Mouse (Mus musculus) lung, postnatal 4 days (tissue): ENCODE measurements around the gene Aebp1.

Source experiments
- DNase-seq, 2 experiments: peaks; one replicate each; pipeline ENCODE4 v3.0.0; 2021

The Aebp1 gene

DNA sequence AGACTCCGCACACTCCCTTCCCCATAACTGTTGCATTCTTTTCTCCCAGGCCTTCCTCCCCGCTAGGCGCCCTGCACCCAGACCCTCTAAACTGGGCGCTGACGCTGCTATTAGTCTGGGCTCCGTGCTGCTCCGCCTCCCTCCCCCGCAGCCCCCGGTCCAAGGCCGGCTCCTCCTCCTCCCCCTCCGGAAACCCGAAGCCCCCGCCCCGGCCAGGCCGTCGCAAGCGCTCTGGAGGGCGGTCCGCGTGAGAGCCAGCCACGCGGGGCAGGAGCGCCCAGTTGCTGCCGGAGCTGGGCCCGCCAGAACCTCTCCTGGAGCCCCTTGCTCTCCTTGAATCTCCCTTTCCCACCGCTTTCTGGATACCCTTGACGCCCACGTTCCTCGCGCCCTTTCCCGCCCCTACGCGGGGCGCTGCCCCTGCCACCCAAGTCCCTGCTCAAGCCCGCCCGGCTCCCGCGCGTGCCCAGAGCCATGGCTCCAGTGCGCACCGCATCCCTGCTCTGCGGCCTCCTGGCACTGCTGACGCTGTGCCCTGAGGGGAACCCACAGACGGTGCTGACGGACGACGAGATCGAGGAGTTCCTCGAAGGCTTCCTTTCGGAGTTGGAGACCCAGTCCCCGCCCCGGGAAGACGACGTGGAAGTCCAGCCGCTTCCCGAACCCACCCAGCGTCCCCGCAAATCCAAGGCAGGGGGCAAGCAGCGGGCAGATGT is at the start of gene Aebp1:
Aebp1 (plus strand) TSS at position 270 of the 716 bp plus-strand sequence.
- peak; percentile 75 to 82 for DNase-seq

DNA sequence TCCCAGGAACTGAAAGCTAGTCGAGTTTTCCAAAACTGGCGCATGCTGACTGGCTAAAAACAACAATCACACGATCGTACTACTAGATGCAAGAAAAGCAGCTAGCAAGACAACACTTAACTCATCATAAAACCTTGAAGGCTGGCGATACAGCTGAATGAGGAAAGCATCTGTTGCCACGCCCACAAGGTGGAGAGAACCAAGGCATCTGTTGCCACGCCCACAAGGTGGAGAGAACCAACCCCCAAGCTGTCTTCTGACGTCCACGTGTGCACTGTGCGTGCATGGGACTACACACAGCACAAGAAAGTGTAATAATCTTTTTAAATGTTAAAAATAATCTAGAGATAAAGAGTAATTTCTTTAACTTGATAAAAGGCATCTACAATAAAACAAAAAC is 48.4 kb upstream of the Aebp1 start:
- no peak for DNase-seq

DNA sequence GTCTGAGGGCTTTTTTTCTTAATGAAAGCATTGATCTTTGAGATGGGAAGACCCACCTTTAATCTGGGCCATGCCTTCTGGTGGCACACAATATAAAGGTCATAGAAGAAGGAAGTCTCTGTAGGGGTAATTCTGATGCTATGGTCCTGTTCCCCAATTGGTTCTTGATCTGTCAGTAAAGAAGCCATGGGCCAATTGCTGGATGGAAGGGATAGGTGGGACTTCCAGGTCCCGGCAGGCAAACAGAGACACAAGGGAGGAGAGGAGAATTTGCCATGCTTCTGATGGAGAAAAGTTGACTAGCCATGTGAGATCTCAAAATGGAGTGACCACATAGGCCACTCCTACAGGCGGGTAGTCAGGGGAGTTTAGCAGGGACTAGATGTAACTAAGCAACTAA is 42.5 kb upstream of the Aebp1 start:
- no peak for DNase-seq

DNA sequence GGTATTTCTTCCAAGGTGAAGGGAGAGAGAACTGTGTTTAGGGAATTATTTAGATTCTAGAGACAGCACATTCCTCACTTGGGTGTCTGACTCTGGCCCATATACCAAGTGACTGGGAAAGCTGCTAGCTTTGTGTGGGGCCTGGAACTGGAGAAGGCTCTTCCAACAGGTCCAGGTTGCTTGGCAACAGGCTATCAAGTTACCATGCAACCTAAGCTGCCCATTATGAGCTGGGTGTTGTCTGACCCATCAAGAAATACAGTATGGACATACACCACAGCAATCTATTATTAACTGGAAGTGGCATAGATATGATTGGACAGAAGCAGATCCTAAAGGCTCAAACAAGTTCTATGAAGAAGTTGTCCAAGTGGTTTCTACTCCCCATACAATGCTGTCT is 36.3 kb upstream of the Aebp1 start:
- no peak for DNase-seq

DNA sequence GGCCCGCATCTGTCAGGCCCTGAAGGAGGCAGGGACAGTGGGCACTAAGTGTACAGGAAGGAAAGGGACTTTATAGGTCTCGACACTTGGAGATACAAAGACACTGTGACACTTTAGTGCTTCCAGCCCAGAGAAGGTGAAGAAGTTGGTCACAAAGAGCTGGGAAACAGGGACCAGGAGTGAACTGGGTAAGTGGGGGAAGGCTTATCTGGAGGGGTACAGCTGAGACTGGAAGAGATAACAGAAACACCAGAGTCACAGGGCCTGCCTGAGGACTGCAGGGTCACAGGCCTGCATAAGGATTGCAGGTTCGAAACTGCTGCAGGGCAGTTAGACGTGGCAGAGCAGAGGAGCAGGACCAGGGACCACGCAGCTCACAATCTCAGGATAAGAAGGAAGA is 33.8 kb upstream of the Aebp1 start:
- DNase-seq: no peak

DNA sequence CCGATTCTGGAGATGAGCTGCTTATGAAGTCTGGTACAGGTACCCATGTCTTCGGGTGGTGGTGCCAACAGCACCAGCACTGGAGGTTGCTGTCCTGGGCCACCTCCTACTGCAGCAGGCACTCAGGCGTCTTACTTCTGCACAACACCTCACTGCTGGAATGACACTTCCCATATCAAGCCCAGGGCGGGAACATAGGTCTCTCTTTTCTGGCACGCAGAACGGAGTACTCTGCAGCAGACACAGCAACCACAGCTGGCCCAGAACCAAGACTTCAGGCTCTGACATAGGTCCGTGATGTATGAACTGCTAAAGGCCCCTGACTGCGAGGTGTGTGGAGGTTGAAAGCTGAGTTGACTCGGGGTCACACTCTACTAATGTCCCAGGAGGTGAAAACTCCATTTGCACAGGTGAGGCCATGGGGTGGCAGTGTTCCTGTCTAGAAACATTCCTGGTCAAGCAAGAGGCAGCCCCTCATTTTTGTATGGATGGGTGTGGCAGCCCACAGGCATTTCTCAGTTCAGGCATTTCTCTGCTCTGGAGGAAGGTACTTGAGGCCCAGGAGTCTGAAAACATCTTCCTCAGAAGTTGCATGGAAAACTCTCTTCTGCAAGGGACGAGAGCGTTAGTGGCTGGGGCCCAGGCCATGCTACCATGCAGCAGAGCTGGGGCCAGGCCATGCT is 33.1 kb upstream of the Aebp1 start:
- DNase-seq: no peak

DNA sequence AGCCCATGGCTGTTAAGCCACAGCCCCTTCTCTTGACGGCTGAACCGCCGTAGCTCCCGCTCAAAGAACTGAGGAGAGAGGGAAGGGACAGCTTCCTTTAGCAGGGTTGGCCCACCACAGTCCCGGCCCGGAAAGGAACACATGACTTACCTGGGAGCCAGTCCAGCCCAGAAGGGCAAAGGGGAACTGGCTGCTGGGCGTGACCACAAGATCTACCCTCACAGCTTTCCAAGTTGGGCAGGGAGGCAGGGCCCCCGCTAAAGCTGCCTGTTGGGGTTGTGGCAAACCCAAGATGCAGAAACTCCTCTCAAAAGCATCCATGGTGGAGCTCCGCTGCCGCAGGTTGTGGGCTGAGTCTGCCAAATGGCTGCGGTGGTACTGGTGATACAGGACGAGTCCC is 32.4 kb upstream of the Aebp1 start:
- no peak for DNase-seq

DNA sequence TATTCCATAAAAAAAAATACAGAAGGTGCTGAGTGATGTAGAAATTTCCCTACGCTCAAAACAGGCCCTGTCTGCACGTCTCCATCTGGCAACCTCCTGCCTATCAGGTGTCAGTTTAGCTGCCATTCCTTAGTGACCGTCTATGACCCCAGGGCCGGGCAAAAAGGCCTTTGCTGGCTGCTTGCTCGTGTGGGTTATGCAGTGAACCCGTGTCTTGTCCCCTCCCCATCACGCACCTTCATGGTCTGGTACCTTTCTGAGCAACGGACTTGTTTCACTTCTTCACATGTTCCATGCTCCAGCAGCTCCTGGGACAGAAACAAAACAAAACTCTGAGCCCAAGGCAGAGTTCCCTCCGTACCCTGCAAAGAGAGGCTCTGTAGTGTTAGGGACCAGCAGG is 27.2 kb upstream of the Aebp1 start:
- DNase-seq: no peak

DNA sequence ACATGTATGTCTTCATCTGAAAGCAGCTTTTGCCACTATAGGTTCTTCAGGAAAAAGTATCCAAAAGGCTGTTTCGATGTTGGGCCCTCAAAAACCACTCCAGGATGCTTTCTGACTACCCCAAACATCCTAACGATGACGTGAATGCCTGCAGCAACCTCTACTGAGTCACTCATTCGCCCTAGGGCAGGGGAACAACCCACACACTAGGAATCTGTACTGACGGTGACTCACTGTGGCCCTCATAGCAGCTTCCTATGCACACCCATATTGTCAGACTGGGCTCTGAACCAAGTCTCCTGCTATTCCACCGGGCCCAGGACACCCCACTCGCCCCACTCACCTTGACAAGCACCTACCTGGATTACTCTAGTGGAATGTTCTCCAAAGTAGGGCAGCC is 26.7 kb upstream of the Aebp1 start:
- DNase-seq: no peak

DNA sequence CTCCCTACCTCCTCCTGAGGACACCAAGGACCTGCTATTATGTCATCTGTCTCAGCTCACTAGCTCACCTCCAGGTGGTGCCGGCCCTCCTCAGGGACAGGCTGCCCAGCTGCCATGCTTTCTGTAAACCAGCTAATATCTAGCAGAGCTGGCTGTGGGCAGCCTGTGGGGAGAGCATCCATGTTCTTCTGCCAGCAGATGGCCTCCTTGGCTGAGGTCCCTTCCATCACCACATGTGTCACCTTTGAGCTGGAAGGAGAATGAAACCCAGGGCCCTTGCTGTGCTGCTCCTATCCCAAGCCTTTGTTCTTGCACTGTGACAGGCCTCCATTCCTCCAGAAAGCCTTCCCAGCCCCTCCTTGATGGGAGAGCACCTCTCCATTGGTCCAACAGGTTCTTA is 25.6 kb upstream of the Aebp1 start:
- peak in 1 of 2 experiments; percentile 44 for DNase-seq

DNA sequence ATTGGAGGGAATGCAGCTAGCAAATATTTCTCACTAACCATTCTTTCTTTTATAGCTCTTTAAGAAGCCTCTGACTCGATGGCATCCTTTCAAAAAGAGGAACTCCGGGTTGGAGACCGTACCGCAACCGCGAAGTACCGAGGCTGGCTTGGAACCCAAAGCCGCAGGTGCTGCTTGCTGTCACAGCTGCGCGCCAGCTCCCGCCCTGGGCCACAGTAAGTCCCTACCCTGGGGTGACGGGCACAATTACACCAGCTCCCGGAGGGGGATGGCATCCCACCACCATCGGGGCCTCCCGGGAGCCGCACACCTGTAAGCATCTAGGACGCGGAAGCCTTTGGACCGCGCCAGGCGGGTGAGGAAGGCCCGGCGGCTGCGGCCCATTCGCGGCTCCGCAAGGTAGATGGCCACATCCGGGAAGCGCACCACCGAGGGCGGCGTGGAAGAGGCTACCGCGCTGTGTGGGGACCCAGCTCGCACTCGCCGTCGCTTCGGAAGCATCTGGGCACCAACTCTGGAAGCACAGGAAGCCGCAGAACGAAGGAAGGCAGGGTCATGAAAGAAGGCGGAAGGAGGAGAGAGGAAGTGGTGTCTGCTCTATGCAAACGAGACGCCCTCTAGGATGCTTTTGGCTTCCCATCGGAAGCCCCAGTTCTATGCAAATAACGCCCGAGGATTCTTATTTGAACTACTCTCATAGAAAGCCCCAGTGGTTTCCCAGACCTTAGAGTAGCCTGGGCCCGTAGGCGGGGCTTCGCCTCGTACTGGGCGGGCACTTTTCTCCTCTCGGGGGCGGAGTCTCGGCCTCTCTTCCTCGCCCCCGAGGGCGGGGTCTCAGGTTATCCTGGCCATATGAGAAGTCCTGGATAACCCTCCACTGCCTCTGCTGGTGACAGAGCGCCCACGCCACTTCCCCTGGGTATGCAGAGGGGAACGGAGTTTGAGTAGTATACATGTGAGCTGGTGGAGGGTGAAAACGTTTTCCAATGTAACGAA is 24.2 kb upstream of the Aebp1 start, which contains the start of gene Polm:
Polm (minus strand) TSS at position 766 of the 996 bp plus-strand sequence.
- peak; percentile 96 for DNase-seq

DNA sequence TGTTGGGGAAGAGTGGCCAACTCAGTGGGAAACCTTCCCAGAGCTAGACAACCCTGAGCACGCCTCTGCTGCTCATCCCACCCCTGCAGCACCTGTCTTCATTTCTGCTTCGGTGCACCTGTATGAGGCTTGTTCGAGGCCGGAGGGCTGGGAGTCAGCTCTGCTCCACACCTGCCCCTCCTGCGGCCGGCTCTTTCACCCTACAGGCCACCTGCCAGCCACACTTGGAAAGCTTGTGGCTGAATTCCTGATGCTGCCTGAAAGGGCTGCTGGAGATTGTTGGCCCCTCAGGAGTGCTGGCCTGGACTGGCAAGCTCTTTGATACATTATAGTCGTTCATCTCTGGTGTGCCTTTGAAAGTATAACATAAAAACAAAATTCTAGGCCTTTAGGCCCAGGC is 21.4 kb upstream of the Aebp1 start:
- no peak for DNase-seq

DNA sequence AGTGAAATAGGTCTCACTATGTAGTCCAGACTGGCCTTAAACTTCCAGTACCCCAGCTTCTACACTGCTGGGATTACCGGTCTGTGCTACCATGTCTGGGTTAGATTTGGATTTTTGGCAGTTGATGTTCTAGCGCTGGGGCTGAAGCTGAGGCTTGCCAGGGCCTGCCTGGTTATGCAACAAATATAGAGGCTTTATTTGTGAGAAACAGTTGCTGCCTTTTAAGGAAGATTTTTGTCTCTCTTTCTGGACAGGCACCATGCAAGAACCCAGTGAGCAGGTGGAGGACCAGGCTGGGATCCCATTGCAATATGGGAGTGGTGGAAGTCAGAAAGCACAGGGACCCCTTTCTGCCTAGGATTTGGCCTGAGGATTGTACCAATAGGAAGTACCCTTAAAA is 20.0 kb upstream of the Aebp1 start:
- DNase-seq: no peak

DNA sequence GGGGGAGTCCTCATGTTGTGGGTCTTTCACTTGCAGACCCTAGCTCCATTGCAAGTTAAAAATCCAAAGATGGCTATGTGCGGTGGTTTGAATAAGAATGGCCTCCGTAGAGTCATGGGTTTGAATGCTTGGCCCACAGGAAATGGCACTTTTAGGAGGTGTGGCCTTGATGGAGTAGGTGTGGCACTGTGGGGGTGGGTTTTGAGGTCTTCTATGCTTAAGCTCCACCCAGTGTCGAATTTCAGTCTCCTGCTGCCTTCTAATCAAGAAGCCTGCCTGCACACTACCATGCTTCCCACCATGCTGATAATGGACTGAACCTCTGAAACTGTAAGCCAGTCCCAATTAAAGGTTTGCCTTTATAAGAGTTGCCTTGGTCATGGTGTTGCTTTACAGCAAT is 18.6 kb upstream of the Aebp1 start:
- DNase-seq: peak in 1 of 2 experiments; percentile 13

DNA sequence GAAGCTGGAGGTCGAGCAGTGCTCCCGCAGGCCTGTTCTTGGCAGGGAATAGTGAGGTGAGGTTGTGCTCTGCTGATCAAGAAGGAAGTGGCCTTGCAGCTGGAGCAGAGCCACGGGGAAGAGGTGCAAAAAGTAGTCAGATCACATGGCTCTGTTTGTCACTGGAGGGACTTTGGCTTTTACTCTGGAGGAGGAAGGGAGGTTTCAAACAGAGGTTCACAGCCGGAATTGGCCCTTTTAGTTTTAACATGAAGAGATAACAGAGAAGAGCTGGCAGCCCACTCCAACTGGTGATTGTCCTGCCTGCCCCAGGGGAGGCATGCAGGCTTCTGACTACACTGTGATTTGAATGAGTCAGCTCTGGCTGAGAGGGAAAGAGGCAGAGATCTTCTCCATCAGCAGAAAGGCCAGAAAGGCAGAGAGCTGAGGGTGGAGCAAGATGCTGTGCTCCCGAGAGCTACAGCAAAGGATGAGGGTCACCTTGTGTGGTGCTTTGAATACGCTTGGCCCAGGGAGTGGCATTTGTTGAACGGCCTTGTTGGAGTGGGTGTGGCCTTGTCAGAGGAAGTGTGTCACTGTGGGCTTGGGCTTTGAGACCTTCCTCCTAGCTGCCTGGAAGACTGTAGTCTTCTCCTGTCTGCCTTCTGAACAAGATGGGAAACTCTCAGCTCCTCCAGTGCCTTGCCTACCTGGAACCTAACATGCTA is 15.0 kb upstream of the Aebp1 start:
- peak; percentile 27 to 54 for DNase-seq

DNA sequence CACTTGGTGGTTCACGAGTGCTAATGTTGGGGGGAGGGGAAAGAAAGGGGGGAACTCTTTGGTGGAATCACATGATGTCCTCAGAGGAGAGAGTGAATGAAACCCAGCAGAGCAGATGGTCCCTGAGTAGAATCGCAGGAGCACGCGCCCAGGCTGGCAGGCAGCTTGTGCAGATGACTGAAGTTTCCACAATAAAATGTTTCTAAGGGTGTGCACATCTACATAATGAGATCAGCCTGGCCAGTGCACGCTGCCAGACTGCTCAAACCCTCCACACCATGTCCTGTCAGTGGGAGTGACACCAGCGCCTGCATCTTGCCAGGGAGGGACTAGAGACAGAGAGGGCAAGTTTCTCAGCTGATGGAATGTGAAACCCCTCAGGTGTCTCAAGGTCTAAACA is 13.0 kb upstream of the Aebp1 start:
- DNase-seq: no peak

DNA sequence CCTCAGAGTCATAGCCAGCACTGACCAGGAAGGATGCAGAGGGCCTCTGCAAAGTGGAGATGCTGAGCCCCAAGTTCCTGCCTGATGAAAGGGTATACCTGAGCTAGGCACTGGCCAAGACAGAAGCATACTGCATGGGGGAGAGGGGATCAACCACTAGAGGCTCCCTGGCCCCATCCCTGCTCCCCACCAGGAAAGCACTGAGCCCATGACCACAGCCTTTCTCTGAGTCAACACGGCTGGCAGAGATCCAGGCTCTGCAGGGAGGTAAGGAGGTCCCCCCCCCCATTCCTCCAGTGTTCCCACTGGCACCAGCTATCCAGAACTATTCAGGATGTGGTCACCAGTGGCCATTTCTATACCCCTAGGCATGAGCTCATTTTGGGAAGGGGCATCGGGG is 12.4 kb upstream of the Aebp1 start:
- DNase-seq: no peak

DNA sequence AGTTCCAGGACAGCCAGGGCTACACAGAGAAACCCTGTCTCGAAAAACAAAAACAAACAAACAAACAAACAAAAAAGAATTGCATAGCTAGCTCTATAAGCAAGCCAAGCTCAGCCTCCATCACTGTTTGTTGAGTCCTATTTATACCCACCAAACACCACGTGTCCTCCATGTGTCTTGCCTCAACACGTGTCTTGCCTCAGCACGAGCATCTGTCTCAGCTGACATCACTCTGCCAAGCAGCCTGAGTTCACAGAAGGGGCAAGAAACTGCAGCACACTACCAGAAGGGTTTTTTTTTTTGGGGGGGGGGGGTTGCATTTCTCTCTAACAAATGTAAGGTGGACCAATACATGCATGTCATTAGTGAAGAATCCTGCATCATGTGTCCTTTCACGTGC is 11.3 kb upstream of the Aebp1 start:
- DNase-seq: no peak

DNA sequence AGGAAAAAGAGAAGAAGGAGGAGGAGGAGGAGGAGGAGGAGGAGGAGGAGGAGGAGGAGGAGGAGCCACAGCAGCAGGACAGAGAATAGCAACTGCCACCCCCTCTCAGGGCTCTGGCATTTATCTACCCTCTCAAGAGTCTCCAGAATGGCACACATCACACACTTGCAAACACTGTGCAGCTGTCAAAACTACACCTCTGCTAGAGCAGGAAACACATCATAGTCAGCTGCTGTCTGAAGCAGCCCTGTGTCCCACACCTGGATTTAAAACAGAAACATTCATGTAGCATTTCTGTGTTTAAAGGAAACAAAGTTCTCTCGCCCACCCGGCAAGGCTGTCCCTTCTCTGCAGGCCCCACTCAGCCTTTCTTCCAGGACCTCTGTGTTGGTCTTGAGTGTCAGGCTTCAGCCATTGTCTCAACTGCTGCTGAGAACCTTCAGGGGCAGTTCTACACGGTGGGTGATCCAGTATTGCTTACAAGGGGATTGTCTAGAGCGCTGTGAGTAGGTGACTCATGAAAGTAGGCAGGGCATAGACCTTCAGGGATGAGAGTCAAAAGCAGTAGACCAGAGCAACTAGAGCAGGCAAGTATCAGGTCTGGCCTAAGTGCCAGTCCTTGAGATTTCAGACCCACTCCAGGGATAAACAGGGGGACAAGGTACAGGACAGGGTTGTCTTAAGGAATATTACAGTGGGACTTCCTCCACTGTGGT is 10.6 kb upstream of the Aebp1 start:
- no peak for DNase-seq

DNA sequence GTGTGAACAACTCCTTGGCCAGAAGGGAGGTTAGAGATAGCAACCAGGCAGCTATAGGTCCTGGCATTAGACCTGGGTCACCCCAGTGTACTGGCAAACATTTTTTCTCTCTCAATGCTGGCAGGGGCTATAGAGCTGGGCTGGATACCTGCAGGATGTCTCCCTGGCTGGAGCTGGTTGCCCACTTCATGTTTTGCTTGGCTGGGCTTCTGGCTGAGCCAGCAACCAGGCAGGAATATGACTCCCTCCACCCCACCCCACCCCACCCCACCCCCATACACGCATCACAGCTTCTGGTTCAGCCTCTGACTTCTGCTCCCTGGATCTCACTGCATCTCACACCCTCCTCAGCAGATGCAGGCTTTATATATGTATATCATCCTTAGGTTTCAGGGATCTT is 9.4 kb upstream of the Aebp1 start:
- DNase-seq: no peak

DNA sequence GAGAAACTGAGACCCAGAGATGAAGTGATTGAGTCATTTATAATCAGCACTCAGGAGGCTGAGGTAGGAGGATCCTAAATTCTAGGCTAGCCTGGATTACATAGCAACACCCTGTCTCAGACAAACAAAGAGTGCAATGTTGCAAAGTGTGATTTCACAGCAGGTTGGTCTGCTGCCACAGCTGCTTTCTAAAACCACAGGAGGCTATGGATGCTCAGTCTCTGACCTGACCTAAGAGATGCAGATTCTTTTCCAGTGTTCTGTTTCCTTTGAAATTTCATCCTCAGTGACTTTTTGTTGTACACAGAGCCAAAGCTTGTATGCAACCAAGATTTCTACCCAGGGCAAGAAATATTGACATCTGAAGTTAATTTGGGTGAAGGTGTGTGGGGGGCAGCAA is 6.3 kb upstream of the Aebp1 start:
- no peak for DNase-seq

DNA sequence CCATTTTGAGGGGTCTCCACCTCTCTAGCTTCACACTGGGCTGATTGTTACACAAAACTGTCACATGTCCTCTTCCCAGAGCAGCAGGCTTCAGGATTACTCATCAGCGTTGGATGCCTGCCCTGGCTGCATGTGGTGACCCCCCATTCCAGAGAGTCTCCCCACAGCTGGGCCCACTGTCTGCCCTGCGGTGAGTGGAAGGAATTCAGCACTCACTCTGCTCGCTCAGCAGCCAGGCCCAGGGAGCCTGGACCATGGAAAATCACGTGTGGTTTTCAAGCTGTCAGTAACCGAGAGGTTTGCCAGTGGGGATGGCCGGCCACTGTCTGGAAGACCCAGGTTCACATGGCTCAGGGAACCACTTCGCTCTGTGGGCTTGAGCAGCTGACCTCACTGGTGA is 5.8 kb upstream of the Aebp1 start:
- DNase-seq: peak; percentile 55 to 77
